Mouse (Mus musculus) embryonic facial prominence, embryonic 12.5 days (tissue): ENCODE results near the gene Jakmip3. TPM values are rescaled to one million over a fixed set of nuclear protein-coding genes. Genes with fewer than 3 reads are reported as not detected.

Source experiments
- ATAC-seq: fragments of 200-750 bp; cut with Nextera tagmentation; 2 replicates; pipeline ENCODE4 v1.8.0; 2017; ENCODE audit not compliant: insufficient number of reproducible peaks, insufficient read depth, low FRiP score, low TSS enrichment
- H3K27ac ChIP-seq: fragments of 300-500 bp; sonication (generic); 2 replicates; pipeline ENCODE4 v1.5.1; 2016; ENCODE audit warnings: mild to moderate bottlenecking
- H3K27me3 ChIP-seq: fragments of 300-500 bp; sonication (generic); 2 replicates; pipeline ENCODE4 v1.6.1; 2016; ENCODE audit warnings: mild to moderate bottlenecking, moderate library complexity
- H3K36me3 ChIP-seq: fragments of 300-500 bp; sonication (generic); 2 replicates; pipeline ENCODE4 v1.6.1; 2016; ENCODE audit warnings: mild to moderate bottlenecking
- H3K4me1 ChIP-seq: fragments of 300-500 bp; sonication (generic); 2 replicates; pipeline ENCODE4 v1.6.1; 2016
- H3K4me2 ChIP-seq: fragments of 300-500 bp; sonication (generic); replicated peaks from 2 replicates; pipeline ENCODE4 v1.6.1; 2016; ENCODE audit warnings: mild to moderate bottlenecking, moderate library complexity
- H3K4me3 ChIP-seq: fragments of 300-500 bp; sonication (generic); 2 replicates; pipeline ENCODE4 v1.5.1; 2016; ENCODE audit warnings: mild to moderate bottlenecking
- H3K9ac ChIP-seq: fragments of 300-500 bp; sonication (generic); 2 replicates; pipeline ENCODE4 v1.6.1; 2016; ENCODE audit warnings: mild to moderate bottlenecking, moderate library complexity
- H3K9me3 ChIP-seq: fragments of 300-500 bp; sonication (generic); 2 replicates; pipeline ENCODE4 v1.6.1; 2016; ENCODE audit warnings: mild to moderate bottlenecking, moderate library complexity
- WGBS: fragments of 180-500 bp; shearing (Covaris S2); methylation state at CpG from one replicate; pipeline ENCODE4 v1.1.7; 2016; 5-methylcytosine and 5-hydroxymethylcytosine counted together
- polyA plus RNA-seq: library from polyadenylated mRNA; unstranded; fragments of >200 nt; fragmentation: Nextera tagmentation; extraction: Ambion mirVana; gene quantifications from 2 replicates; pipeline ENCODE4 v1.2.1, GENCODE M21; 2016

Jakmip3 gene
- polyA plus RNA-seq, 1 experiment from 2014 or later, result 0.67 TPM

- Histone ChIP-seq H3K9ac (no peak overlapping the region), H3K27ac (no peak overlapping the region), H3K27me3 (no peaks in the 10 kb centered on the region), H3K36me3 (no peaks in the 10 kb centered on the region), H3K4me1 (peaks cover 9% of the 10 kb centered on the region), H3K9me3 (no peaks in the 10 kb centered on the region), H3K4me2 (no peak overlapping the region), H3K4me3 (no peak overlapping the region)
- WGBS, result 91% methylated on average over 2 of the region's 2 CpGs
- ATAC-seq, result no peak
These were observed 71.1 kb downstream of the Jakmip3 start for GRCm38 (mm10) chr7:139011586-139011985.

- 78% methylated on average over 6 of the region's 6 CpGs for WGBS
- no peak overlapping the region for H3K27ac ChIP-seq
- no peak overlapping the region for H3K9ac ChIP-seq
- H3K9me3 ChIP-seq, result no peaks in the 10 kb centered on the region
- peaks cover 11% of the 10 kb centered on the region for H3K4me1 ChIP-seq
- no peak overlapping the region for H3K4me3 ChIP-seq
- no peak overlapping the region for H3K4me2 ChIP-seq
- H3K27me3 ChIP-seq, result no peaks in the 10 kb centered on the region
- H3K36me3 ChIP-seq, result no peaks in the 10 kb centered on the region
- ATAC-seq, result no peak
These were observed 72.3 kb downstream of the Jakmip3 start for GRCm38 (mm10) chr7:139012767-139013369.

- Histone ChIP-seq H3K4me1 (peaks cover 15% of the 10 kb centered on the region), H3K4me3 (no peak overlapping the region), H3K27me3 (no peaks in the 10 kb centered on the region), H3K9me3 (no peaks in the 10 kb centered on the region), H3K36me3 (no peaks in the 10 kb centered on the region), H3K9ac (no peak overlapping the region), H3K4me2 (no peak overlapping the region), H3K27ac (no peak overlapping the region)
- ATAC-seq, result no peak
- WGBS, result 82% methylated on average over 6 of the region's 6 CpGs
These were observed 74.6 kb downstream of the Jakmip3 start for GRCm38 (mm10) chr7:139015143-139015542.

GRCm38 (mm10) chr7:139016288-139016687, 75.8 kb downstream of the Jakmip3 start:
- H3K27me3 ChIP-seq, result 0 out of 2 replicates have a peak, but pooled peaks cover 4% of the 10 kb centered on the region
- whole genome bisulfite sequencing, result 38% methylated on average over 11 of the region's 11 CpGs

GRCm38 (mm10) chr7:139017249-139017903, 76.8 kb downstream of the Jakmip3 start:
- H3K4me1 ChIP-seq, result peaks cover 15% of the 10 kb centered on the region
- H3K27me3 ChIP-seq, result 0 out of 2 replicates have a peak, but pooled peaks cover 4% of the 10 kb centered on the region
- H3K36me3 ChIP-seq, result no peaks in the 10 kb centered on the region
- WGBS, result 75% methylated on average over 15 of the region's 15 CpGs
- H3K4me2 ChIP-seq, result no peak overlapping the region
- no peak for ATAC-seq
- no peak overlapping the region for H3K4me3 ChIP-seq
- H3K9me3 ChIP-seq, result no peaks in the 10 kb centered on the region
- no peak overlapping the region for H3K9ac ChIP-seq
- no peak overlapping the region for H3K27ac ChIP-seq

More at GRCm38 (mm10) chr7:139016288-139016687, 75.8 kb downstream of the Jakmip3 start:
- ATAC-seq, result no peak
- Histone ChIP-seq H3K4me2 (no peak overlapping the region), H3K27ac (peak overlapping the region; percentile 20; the same call in 1 of the 2 replicates), H3K4me1 (peaks cover 15% of the 10 kb centered on the region), H3K9me3 (no peaks in the 10 kb centered on the region), H3K36me3 (no peaks in the 10 kb centered on the region), H3K9ac (no peak overlapping the region), H3K4me3 (no peak overlapping the region)

GRCm38 (mm10) chr7:139020884-139021283, 80.4 kb downstream of the Jakmip3 start:
- 8% methylated on average over 19 of the region's 20 CpGs for WGBS
- Histone ChIP-seq H3K9ac (no peak overlapping the region), H3K4me2 (peak overlapping the region; percentile 34), H3K4me3 (no peak overlapping the region), H3K9me3 (no peaks in the 10 kb centered on the region), H3K4me1 (peaks cover 13% of the 10 kb centered on the region), H3K27ac (no peak overlapping the region), H3K27me3 (0 out of 2 replicates have a peak, but pooled peaks cover 4% of the 10 kb centered on the region), H3K36me3 (no peaks in the 10 kb centered on the region)
- ATAC-seq, result no peak

GRCm38 (mm10) chr7:139021326-139021725, 80.8 kb downstream of the Jakmip3 start:
- Histone ChIP-seq H3K4me2 (no peak overlapping the region), H3K4me1 (0 out of 2 replicates have a peak, but pooled peaks cover 8% of the 10 kb centered on the region), H3K27ac (no peak overlapping the region), H3K9ac (no peak overlapping the region), H3K27me3 (0 out of 2 replicates have a peak, but pooled peaks cover 4% of the 10 kb centered on the region), H3K4me3 (no peak overlapping the region), H3K9me3 (no peaks in the 10 kb centered on the region), H3K36me3 (no peaks in the 10 kb centered on the region)
- 48% methylated on average over 1 of the region's 1 CpGs for WGBS
- no peak for ATAC-seq

GRCm38 (mm10) chr7:139027136-139027535, 86.6 kb downstream of the Jakmip3 start:
- no peak overlapping the region for H3K9ac ChIP-seq
- no peak for ATAC-seq
- 56% methylated on average over 5 of the region's 5 CpGs for WGBS
- no peak overlapping the region for H3K4me3 ChIP-seq
- H3K4me2 ChIP-seq, result no peak overlapping the region
- no peaks in the 10 kb centered on the region for H3K4me1 ChIP-seq
- no peaks in the 10 kb centered on the region for H3K9me3 ChIP-seq
- H3K27ac ChIP-seq, result no peak overlapping the region
- no peaks in the 10 kb centered on the region for H3K36me3 ChIP-seq
- H3K27me3 ChIP-seq, result 0 out of 2 replicates have a peak, but pooled peaks cover 3% of the 10 kb centered on the region

GRCm38 (mm10) chr7:139031215-139031614, 90.7 kb downstream of the Jakmip3 start:
- Histone ChIP-seq H3K27me3 (0 out of 2 replicates have a peak, but pooled peaks cover 3% of the 10 kb centered on the region), H3K27ac (no peak overlapping the region), H3K4me2 (no peak overlapping the region), H3K4me1 (no peaks in the 10 kb centered on the region), H3K9ac (no peak overlapping the region), H3K36me3 (no peaks in the 10 kb centered on the region), H3K9me3 (no peaks in the 10 kb centered on the region), H3K4me3 (no peak overlapping the region)
- 85% methylated on average over 4 of the region's 4 CpGs for WGBS
- ATAC-seq, result no peak

- Histone ChIP-seq H3K27me3 (no peaks in the 10 kb centered on the region), H3K4me3 (no peak overlapping the region), H3K27ac (no peak overlapping the region), H3K9me3 (no peaks in the 10 kb centered on the region), H3K9ac (no peak overlapping the region), H3K36me3 (no peaks in the 10 kb centered on the region), H3K4me1 (no peaks in the 10 kb centered on the region), H3K4me2 (no peak overlapping the region)
- ATAC-seq, result no peak
- WGBS, result 47% methylated on average over 4 of the region's 4 CpGs
These were observed 122.9 kb downstream of the Jakmip3 start for GRCm38 (mm10) chr7:139063406-139063805.

GRCm38 (mm10) chr7:139068182-139068623, 127.7 kb downstream of the Jakmip3 start:
- no peak overlapping the region for H3K4me2 ChIP-seq
- H3K4me3 ChIP-seq, result no peak overlapping the region
- H3K27ac ChIP-seq, result no peak overlapping the region
- no peaks in the 10 kb centered on the region for H3K36me3 ChIP-seq
- H3K4me1 ChIP-seq, result no peaks in the 10 kb centered on the region
- H3K27me3 ChIP-seq, result no peaks in the 10 kb centered on the region
- 1% methylated on average over 2 of the region's 2 CpGs for WGBS
- H3K9ac ChIP-seq, result no peak overlapping the region
- H3K9me3 ChIP-seq, result no peaks in the 10 kb centered on the region
- ATAC-seq, result 0 out of 2 replicates have a peak, but pooled peaks have one; percentile 43

- Histone ChIP-seq H3K4me3 (no peak overlapping the region), H3K27me3 (no peaks in the 10 kb centered on the region), H3K4me1 (peaks cover 15% of the 10 kb centered on the region; the same call in 1 of the 2 replicates), H3K36me3 (no peaks in the 10 kb centered on the region), H3K9me3 (no peaks in the 10 kb centered on the region), H3K27ac (no peak overlapping the region), H3K4me2 (no peak overlapping the region), H3K9ac (no peak overlapping the region)
- WGBS, result 50% methylated on average over 6 of the region's 6 CpGs
- no peak for ATAC-seq
These were observed 133.7 kb downstream of the Jakmip3 start for GRCm38 (mm10) chr7:139074189-139074588.
